Mouse (Mus musculus): ENCODE results near the gene Itprip.

The Itprip gene

GRCm38 (mm10) chr19:47885886-47886285 lies 33.2 kb downstream of the Itprip start:
- no peak for DNase-seq (ENCODE audit: low read depth in 2 of 2, low spot score in 2 of 2)

DNA sequence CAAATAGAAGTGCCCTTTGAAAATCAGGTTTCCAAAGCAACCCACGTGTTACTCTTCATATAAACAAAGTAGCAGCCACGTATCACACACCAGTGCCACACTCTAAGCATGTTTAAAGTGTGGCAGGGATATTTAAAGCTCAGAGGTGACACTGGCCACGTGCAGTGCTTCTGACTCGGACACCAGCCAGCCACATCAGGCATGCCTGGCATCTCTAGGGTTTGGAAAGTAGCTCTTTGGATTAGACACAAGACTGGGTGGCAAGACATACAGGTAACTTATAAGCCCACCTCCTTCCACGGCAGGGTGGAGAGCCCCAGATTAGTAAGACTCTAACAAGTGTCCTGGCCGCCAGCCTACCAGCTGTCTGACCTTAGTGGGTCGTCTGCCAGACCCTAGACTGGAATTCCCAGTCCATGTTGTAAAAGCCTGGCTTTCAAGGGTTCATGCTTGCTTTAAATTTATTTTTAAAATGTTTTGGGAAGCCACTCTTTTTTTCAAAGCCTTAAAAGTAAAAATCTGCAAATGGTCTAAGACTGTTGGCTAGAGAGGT lies 33.8 kb downstream of the Itprip start:
- no peak for DNase-seq (ENCODE audit: low read depth in 2 of 2, low spot score in 2 of 2)

- DNase-seq (ENCODE audit: low read depth in 2 of 2, low spot score in 2 of 2), result no peak
These were observed 34.6 kb downstream of the Itprip start for GRCm38 (mm10) chr19:47884296-47885085.

DNA sequence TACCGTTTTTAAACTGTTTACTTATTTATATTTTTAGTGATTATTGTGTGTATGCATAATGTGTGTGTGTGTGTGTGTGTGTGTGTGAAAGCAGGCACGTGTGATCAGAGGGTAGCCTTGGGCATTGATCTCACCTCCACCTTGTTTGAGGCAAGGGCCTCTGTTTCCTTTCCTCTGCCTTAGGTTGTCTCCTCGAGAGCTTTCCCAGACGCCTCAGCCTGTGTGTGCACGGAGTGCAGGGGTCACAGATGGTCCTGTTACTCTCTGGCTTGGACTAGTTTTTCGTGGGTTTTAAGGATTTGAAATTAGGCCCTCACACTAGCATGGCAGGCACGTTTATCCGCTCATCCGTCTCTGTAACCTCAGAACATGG lies 36.2 kb downstream of the Itprip start:
- no peak for DNase-seq (ENCODE audit: low read depth in 2 of 2, low spot score in 2 of 2)

DNA sequence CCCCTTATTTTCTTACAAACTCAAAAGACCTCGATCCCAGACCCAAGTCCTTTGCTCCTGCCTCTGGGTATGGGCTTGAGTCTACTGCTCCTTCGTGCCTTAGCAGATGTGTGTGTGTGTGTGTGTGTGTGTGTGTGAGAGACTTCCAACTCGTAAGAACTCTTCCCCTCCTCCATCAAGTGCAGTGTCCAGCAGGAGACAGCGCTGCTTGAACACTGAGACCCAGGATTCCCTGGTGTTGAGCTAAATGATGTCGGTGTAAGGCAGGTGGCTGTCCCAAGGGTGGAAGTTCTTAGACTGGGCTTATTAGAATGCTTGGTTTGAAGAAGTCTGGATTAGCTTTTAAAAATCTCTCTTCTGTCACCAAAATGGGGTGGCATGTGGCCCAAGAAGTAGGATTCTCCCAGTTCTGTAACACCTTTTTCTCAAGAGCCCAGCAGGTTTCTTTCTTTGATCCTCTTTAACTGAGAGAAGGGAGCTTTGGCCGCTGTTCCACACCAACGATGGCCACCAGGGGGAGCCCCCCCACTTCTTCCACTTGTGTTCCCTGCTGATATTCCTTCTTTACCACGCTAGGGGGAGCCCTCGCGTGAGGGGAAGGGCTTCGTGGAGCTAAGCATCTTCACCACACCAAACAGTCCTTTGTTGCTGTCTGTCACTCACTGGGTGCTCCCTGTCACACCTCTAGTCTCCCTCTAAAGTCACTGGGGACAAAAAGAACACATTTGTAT lies 36.8 kb downstream of the Itprip start:
- peak; percentile 88 to 90 for DNase-seq (ENCODE audit: low read depth in 2 of 2, low spot score in 2 of 2)

GRCm38 (mm10) chr19:47881538-47881937 lies 37.6 kb downstream of the Itprip start:
- no peak for DNase-seq (ENCODE audit: low read depth in 2 of 2, low spot score in 2 of 2)

DNA sequence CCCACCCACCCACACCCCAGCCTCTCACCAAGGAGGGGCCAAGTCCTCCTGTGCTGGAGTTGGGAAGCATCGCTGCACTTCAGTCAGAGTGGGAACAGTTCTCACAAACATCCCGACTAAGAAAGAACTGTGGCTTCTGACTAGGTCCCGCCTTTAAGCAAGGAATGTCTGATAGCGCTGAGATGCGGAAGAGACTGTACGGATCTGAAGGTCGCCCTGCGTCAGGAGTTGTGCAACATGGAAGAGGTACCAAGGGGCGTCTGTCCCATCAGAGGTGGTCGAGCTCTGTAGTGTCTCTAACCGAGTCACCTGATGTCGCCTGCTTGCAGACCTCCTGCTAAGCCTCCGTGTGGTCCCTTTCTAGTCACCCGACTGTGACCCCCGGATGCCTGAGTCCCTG lies 42.8 kb downstream of the Itprip start:
- DNase-seq (ENCODE audit: low read depth in 2 of 2, low spot score in 2 of 2), result no peak

GRCm38 (mm10) chr19:47871515-47871914 lies 47.6 kb downstream of the Itprip start:
- DNase-seq (ENCODE audit: low read depth in 2 of 2, low spot score in 2 of 2), result no peak

- DNase-seq (ENCODE audit: low read depth in 2 of 2, low spot score in 2 of 2), result no peak
These were observed 48.9 kb downstream of the Itprip start for GRCm38 (mm10) chr19:47870102-47870666.

DNA sequence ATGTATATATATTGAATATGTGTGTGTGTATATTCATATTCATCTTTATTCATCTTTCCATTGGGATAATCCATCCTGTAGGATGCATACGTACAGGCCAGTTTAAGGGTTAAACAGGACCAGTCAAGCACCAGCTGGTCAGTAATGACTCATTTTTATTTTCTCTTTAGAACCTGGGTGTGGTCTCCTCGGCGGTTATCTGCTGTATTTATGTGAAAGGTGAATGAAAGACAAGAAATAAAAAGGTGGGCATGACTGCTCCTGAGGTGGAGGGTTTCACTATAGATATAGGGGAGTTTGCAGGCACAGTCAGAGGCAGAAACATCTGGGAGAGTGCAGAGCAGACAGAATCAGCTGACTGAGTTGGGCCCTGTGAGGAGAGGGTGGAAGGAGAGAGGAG lies 49.6 kb downstream of the Itprip start:
- no peak for DNase-seq (ENCODE audit: low read depth in 2 of 2, low spot score in 2 of 2)

DNA sequence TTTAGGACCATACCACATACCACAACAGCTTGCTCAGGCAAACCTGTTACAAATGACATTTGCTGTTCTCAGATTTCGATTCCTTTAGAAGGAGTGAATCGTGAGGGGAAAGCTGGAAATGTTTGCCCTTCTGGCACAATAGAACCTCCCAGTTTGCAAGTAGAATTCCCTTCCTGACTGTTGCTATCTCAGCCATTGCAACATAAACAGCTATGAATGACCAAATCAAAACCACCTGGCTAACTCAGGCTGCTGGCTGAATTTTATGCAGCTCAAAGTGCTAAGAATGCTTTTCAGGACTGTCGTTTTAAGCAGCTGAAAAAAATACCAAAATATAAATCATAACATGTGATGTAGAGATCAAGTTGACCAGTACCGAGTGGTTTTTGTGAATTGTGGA lies 50.1 kb downstream of the Itprip start:
- DNase-seq (ENCODE audit: low read depth in 2 of 2, low spot score in 2 of 2), result no peak

DNA sequence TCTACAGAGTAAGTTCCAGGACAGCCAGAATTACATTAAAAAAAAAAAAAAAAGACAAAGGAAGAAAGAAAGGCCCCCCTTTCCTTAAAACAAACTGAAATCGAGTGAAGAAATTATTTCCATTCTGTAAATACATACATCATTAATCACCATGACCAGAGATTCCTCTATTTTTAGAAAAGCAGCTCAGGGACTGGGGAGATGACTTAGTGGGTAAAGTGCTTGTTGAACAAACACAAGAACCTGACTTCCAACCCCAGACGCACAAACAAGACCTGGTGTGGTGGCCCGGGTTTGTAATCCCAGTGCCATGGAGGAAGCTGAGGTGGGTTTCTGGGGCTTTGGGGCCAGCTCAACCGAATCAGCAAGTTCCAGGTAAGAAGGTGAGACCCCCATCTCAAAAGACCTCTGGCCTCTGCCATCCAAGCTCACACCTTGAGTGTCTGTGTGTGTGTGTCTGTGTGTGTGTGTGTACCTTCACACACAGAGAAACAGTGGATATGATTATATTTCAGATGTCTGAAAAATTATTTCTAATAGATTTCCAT lies 51.4 kb downstream of the Itprip start:
- no peak for DNase-seq (ENCODE audit: low read depth in 2 of 2, low spot score in 2 of 2)

DNA sequence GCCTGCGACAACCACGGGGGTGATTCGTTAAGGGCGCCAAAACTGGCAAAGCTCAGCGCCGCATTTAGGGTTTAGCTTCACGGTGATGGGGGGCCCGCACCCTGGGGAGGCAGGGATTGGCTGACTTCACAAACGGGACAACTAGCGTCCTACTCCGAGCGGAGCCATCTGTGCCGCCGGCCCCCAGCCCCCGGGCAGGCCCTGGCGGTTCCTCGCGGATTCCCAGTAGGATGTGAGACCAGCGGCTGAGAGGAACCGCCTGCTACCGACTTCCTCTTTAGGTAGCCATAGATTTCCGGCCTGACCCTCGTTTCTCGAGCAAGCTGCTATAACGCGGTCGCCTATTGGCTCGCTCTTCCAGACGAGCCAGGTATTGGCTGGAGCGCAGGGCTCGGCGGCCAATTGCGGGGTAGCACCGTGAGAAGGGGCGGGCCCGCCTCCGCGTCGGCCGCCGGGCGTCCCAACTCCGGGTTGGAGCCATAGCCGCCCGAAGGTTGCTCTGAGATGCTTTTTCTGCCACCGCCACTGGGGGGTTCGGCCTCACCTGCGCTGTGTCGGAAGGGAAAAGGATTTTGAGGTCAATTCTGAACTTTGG lies 53.6 kb downstream of the Itprip start, which contains the start of gene Gsto2:
Gene Gsto2, plus strand, starts transcription at position 182 of the 595 bp plus-strand sequence.
- DNase-seq (ENCODE audit: low read depth in 2 of 2, low spot score in 2 of 2), result peak; percentile 92

- DNase-seq (ENCODE audit: low read depth in 2 of 2, low spot score in 2 of 2), result no peak
These were observed 54.4 kb downstream of the Itprip start for GRCm38 (mm10) chr19:47864721-47865120.

GRCm38 (mm10) chr19:47864051-47864450 lies 55.0 kb downstream of the Itprip start:
- DNase-seq (ENCODE audit: low read depth in 2 of 2, low spot score in 2 of 2), result no peak

GRCm38 (mm10) chr19:47862581-47862980 lies 56.5 kb downstream of the Itprip start:
- DNase-seq (ENCODE audit: low read depth in 2 of 2, low spot score in 2 of 2), result no peak

- no peak for DNase-seq (ENCODE audit: low read depth in 2 of 2, low spot score in 2 of 2)
These were observed 59.9 kb downstream of the Itprip start for GRCm38 (mm10) chr19:47859180-47859579.

DNA sequence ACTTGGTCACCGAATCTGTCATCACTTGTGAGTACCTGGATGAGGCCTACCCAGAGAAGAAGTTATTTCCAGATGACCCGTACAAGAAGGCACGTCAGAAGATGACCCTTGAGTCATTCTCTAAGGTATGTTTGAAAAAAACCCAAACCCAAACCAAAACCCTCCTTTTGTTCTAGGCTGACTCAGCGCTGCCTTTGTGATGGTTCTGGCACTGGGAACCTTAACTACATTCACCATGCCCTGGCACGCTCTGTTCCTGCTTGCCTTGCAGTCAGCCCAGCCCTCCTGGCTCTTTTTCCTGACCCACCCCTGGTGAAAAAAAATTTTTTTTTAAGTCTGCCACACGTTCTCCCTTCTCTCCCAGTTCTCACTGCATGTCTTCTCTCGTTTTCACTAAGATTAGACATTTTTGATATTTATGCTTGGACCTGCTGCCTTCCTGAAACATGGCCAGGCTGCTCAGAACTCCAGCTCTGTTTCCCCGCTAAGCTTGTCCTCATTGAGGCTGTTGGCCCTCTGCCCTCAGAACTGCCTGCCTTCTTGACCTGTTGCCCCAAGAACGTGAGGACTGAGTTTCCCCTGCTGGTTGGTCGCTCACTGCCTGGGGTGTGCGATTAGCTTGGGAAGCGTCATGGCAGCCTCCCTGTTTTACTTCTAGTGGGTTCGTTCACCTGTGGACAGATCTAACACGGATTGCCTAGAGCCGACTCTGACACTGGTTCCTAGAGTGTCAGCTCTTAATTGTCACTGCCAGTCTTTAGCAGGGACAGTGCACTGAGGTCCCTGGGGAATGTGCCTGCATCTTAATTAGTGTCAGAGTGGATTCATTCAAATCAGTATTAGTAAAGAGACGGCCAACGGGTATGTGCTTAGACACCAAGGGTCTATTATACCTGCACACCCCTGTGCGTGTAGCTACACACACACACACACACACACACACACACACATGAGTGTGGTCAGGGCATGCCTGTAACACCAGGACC lies 60.8 kb downstream of the Itprip start:
- no peak for DNase-seq (ENCODE audit: low read depth in 2 of 2, low spot score in 2 of 2)

- DNase-seq (ENCODE audit: low read depth in 2 of 2, low spot score in 2 of 2), result peak; percentile 27 to 40
These were observed 64.0 kb downstream of the Itprip start, which contains the start of gene Gsto1 for GRCm38 (mm10) chr19:47854796-47855783. Gene Gsto1 (plus strand): TSS chr19:47854970.

Data from CD8-positive naive resting alpha-beta T cell, adult 2 months (primary cell).